Mouse (Mus musculus) ES-E14 (cell line): ENCODE measurements at regions not wholly inside any gene's neighbourhood (a gene's known extent, or its start where the extent isn't known, plus 50 kb on each side); places are given as distances from the start of the nearest gene placed in this dataset.
A peak's percentile ranks its signal among the peaks of the same experiment; 100 is the strongest.

ENCODE experiments used
- DNase-seq: peaks from one replicate; pipeline ENCODE4 v3.0.0-alpha.2; 2013; ENCODE audit warnings: low read depth, low spot score
- H3K27ac ChIP-seq: 2 replicates; pipeline ENCODE4 v1.5.1; 2012; ENCODE audit warnings: low read depth, mild to moderate bottlenecking, low read length, moderate library complexity, mixed read lengths; ENCODE audit not compliant: poor library complexity, insufficient read depth, severe bottlenecking
- H3K36me3 ChIP-seq: 2 replicates; pipeline ENCODE4 v1.6.1; 2012; ENCODE audit warnings: mild to moderate bottlenecking, low read length, moderate library complexity, mixed read lengths; ENCODE audit not compliant: control insufficient read depth, poor library complexity, insufficient read depth, severe bottlenecking
- H3K4me1 ChIP-seq, 2 experiments: fragments of 150-350 bp in 1 of 2; sonication (generic) in 1 of 2; 2 replicates each; pipeline ENCODE4 v1.6.1; 2012; ENCODE audit warnings: low read length in 2 of 2, mild to moderate bottlenecking in 1 of 2, mixed read lengths in 1 of 2; ENCODE audit not compliant: control insufficient read depth in 2 of 2, insufficient read depth in 2 of 2, poor library complexity in 1 of 2
- H3K4me3 ChIP-seq, 2 experiments: fragments of 150-350 bp in 1 of 2; sonication (generic) in 1 of 2; 2 replicates each; pipeline ENCODE4 v1.5.1; 2012; ENCODE audit warnings: low read length in 2 of 2, low read depth in 1 of 2, mild to moderate bottlenecking in 1 of 2, mixed read lengths in 1 of 2; ENCODE audit not compliant: insufficient read depth in 1 of 2, poor library complexity in 1 of 2, severe bottlenecking in 1 of 2
- H3K9ac ChIP-seq: 2 replicates; pipeline ENCODE4 v1.6.1; 2012; ENCODE audit warnings: low read depth, mild to moderate bottlenecking, low read length, mixed read lengths; ENCODE audit not compliant: poor library complexity, insufficient read depth, severe bottlenecking
- H3K9me3 ChIP-seq: fragments of 150-350 bp; sonication (generic); 2 replicates; pipeline ENCODE4 v1.6.1; 2012; ENCODE audit warnings: low read depth, mild to moderate bottlenecking, low read length; ENCODE audit not compliant: control insufficient read depth, insufficient read depth
- CHD2 ChIP-seq: IDR thresholded peaks from 2 replicates; pipeline ENCODE4 v1.6.1; 2014; ENCODE audit warnings: mild to moderate bottlenecking, low read depth, low read length, inconsistent platforms
- HCFC1 ChIP-seq: IDR thresholded peaks from 2 replicates; pipeline ENCODE4 v1.6.1; 2012; ENCODE audit warnings: low read length, inconsistent platforms, borderline replicate concordance; ENCODE audit not compliant: insufficient read depth
- MAFK ChIP-seq: IDR thresholded peaks from 2 replicates; pipeline ENCODE4 v1.6.1; 2014; ENCODE audit warnings: mild to moderate bottlenecking, low read depth, low read length, inconsistent platforms; ENCODE audit not compliant: insufficient read depth
- ZC3H11A ChIP-seq: IDR thresholded peaks from 2 replicates; pipeline ENCODE4 v1.6.1; 2012; ENCODE audit warnings: low read depth, mild to moderate bottlenecking, inconsistent platforms, low read length, borderline replicate concordance
- ZNF384 ChIP-seq: IDR thresholded peaks from 2 replicates; pipeline ENCODE4 v1.6.1; 2012; ENCODE audit warnings: low read depth, low read length, inconsistent platforms
- in situ Hi-C, 2 experiments: fragments of 600-800 bp; cut with MboI; formaldehyde crosslinking; loops; one replicate each; pipeline ENCODE4 v1.15.1; 2025; ENCODE audit warnings: low sequenced_read_pairs in 2 of 2, inconsistent platforms in 1 of 2; ENCODE audit not compliant: unreplicated experiment in 2 of 2

DNA sequence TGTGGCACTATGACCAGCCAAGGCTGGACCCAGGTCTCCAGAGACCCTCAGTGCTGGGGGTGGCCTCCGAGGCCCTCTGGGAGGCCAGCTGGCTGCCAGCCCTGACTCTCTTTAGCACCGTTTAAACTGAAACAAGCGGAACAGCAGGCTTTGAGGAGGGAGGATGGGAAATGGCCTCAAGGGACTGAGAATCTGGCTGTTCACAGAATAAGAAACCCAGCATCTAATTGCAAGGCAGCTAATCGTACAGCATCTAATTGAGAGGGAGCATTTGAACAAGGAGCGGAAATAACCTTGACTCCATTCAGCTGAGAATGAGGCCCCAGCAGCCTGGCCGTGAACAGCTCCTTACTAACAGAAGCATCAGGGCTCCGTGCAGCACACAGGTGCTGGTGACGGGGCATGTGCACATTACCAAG, 129.2 kb upstream of the Nabp1 start:
- Histone ChIP-seq H3K4me3 (no peak overlapping the region), H3K27ac (no peak overlapping the region), H3K4me1 (no peaks in the 10 kb centered on the region), H3K9me3 (no peaks in the 10 kb centered on the region), H3K36me3 (no peaks in the 10 kb centered on the region), H3K9ac (no peak overlapping the region)
- DNase-seq, result no peak
- in situ Hi-C loops, result loop anchor here in 1 of 2 experiments (10.0 kb wide), 1 partner anchor 143 kb away; no protein-coding TSS in a partner anchor
- TF ChIP-seq MAFK, result no peak
- no peak for TF ChIP-seq ZC3H11A
- TF ChIP-seq ZNF384, result no peak
- TF ChIP-seq CHD2, result no peak
- no peak for TF ChIP-seq HCFC1

DNA sequence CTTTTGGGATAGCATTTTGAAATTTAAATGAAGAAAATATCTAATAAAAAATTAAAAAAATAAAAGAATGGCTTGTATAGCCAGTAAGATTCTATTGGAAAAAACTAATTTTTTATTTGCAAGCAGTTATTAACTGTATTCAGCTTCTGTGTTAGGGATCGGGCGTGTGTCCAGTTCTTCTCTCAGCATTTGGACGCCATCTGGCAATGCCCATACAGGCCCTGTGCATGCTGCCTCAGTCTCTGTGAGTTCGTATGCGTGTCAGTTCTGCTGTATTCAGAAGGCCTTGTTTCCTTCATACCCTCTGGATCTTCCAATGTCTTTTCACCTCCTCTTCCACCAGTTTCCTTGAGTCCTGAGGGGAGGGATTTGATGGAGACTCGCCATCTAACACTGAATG, 123.8 kb upstream of the Nabp1 start:
- no peak overlapping the region for H3K9ac ChIP-seq
- H3K4me1 ChIP-seq, result no peaks in the 10 kb centered on the region; a peak in 1 of 4 replicates
- no peak overlapping the region for H3K4me3 ChIP-seq
- TF ChIP-seq MAFK (no peak), ZNF384 (no peak), HCFC1 (no peak), CHD2 (no peak)
- H3K9me3 ChIP-seq, result no peaks in the 10 kb centered on the region
- no peaks in the 10 kb centered on the region for H3K36me3 ChIP-seq
- in situ Hi-C loops, result loop anchor here in 1 of 2 experiments (10.0 kb wide), 1 partner anchor 137 kb away; no protein-coding TSS in a partner anchor
- no peak for DNase-seq
- H3K27ac ChIP-seq, result no peak overlapping the region

DNA sequence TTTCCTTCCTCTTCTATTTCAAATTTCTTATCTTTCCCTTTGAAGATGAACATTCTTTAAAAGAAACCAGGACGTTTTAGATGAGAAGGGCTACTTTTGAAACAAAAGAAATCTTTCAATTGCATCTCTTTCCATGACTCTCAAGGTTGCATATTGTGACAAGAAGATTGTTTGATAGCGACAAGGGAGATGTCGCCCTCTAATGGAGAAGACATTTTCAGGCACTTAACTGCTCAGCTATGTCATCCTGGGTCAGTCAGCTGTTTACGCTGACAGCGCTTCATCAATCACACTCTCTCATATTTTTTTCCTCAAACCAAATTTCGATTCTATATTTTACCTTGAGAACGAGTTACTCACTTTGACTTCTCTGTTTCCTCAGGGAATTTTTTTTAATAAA, 122.2 kb upstream of the Nabp1 start:
- peak; percentile 21 for DNase-seq
- in situ Hi-C loops, result loop anchor here in 1 of 2 experiments (10.0 kb wide), 1 partner anchor 136 kb away; no protein-coding TSS in a partner anchor
- H3K9ac ChIP-seq, result no peak overlapping the region
- H3K4me3 ChIP-seq, result no peak overlapping the region
- H3K36me3 ChIP-seq, result no peaks in the 10 kb centered on the region
- TF ChIP-seq CHD2 (no peak), ZC3H11A (peak; percentile 48)
- no peaks in the 10 kb centered on the region for H3K9me3 ChIP-seq
- H3K4me1 ChIP-seq, result no peaks in the 10 kb centered on the region; a peak in 1 of 4 replicates
- no peak overlapping the region for H3K27ac ChIP-seq

DNA sequence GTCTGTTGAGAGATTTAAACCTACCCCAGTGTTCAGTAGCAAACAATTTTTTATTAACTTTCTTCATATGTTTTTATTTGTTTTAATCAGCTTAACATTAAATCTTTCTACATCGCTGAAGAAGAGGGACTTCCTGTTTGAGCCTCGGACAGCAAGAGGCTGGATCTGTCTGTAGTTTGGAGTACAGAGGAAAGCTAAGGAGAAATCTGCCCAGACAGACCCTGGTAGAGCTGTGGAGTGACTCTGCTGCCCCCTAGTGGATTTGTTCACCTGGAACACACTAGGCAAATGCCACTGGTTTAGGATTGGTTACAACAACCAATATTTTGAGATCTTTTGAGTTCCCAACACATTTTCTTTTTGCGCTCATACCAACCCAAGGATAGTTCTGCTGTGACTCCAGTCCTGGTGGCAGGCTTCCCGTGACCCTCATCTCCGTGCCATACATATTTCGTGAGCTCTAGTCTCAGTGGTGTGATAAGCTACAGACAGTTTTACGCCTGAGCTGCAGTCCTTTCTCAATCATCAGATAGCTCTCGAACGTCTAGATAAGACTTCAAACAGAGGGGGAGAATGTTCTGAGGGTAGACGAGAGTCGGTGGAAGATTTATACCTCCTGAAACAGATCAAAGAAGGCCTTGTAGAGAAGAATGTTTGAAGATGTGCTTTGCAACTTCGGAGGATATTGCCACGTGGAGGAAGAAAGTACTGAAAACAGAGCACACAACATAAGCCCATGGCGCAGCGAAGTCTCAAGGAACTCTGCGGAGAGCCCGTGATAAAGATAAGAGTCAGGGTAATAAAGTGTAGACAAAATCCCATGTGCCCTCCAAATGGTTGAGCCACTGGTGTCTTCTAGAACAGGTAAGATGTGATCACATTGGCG, 119.0 kb upstream of the Nabp1 start:
- Histone ChIP-seq H3K4me1 (no peaks in the 10 kb centered on the region; a peak in 1 of 4 replicates), H3K27ac (no peak overlapping the region), H3K9ac (no peak overlapping the region), H3K9me3 (no peaks in the 10 kb centered on the region), H3K36me3 (no peaks in the 10 kb centered on the region), H3K4me3 (no peak overlapping the region)
- peak; percentile 78 for DNase-seq
- in situ Hi-C loops, result loop anchor here in 1 of 2 experiments (5.0 to 25.0 kb wide), 2 partner anchors 130 to 635 kb away; no protein-coding TSS in a partner anchor
- TF ChIP-seq MAFK, result no peak
- TF ChIP-seq ZNF384, result no peak
- TF ChIP-seq HCFC1, result 0 out of 2 replicates have a peak, but pooled peaks have one; percentile 41
- TF ChIP-seq ZC3H11A, result peak; percentile 99
- no peak for TF ChIP-seq CHD2

DNA sequence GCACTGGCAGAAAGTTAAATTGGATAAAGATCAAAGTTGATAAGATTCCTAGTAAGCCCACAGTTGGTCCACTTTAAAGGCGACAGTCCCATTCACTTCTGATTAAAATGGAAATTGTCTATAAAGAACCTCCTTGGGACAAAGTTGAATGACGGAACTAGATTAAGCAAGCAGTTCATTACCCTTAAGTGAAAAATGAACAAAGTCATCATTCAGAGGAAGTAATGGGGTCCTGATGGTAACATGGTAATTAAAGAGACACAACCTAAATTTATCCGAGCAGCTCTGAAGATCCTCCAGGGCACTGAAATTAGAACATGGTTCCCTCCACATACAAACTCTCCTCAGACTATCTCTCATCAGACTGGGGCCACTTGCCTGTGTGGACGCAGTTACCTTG, 116.4 kb upstream of the Nabp1 start:
- Histone ChIP-seq H3K36me3 (no peaks in the 10 kb centered on the region), H3K4me1 (no peaks in the 10 kb centered on the region; a peak in 1 of 4 replicates), H3K4me3 (no peak overlapping the region), H3K9me3 (no peaks in the 10 kb centered on the region), H3K27ac (no peak overlapping the region), H3K9ac (no peak overlapping the region)
- in situ Hi-C loops, result loop anchor here in 1 of 2 experiments (5.0 to 25.0 kb wide), 2 partner anchors 127 to 632 kb away; no protein-coding TSS in a partner anchor
- TF ChIP-seq ZC3H11A (no peak), CHD2 (no peak), HCFC1 (no peak), ZNF384 (no peak), MAFK (no peak)
- no peak for DNase-seq
